Mouse (Mus musculus) CH12.LX (cell line): ENCODE measurements around the gene Fnbp1.
A peak's percentile ranks its signal among the peaks of the same experiment; 100 is the strongest.

ENCODE experiments used
- CHD2 ChIP-seq: IDR thresholded peaks from 2 replicates; pipeline ENCODE4 v1.6.1; 2011; ENCODE audit warnings: low read length, improper control_type of control experiment
- CTCF ChIP-seq, 2 experiments: IDR thresholded peaks in 1 of 2; conservative IDR thresholded peaks in 1 of 2; 2 replicates each; pipeline ENCODE4 v1.5.1; 2011 to 2012; ENCODE audit warnings: low read depth in 2 of 2, low read length in 2 of 2, improper control_type of control experiment in 1 of 2, inconsistent platforms in 1 of 2, mild to moderate bottlenecking in 1 of 2, moderate library complexity in 1 of 2
- EP300 ChIP-seq: IDR thresholded peaks from 2 replicates; pipeline ENCODE4 v1.6.1; 2011; ENCODE audit warnings: low read length, improper control_type of control experiment
- POLR2A ChIP-seq: IDR thresholded peaks from 2 replicates; pipeline ENCODE4 v1.6.1; 2011; ENCODE audit warnings: low read depth, mild to moderate bottlenecking, improper control_type of control experiment, low read length
- TBP ChIP-seq: conservative IDR thresholded peaks from 2 replicates; pipeline ENCODE4 v1.6.1; 2011; ENCODE audit warnings: low read depth, low read length, improper control_type of control experiment
- TCF12 ChIP-seq: IDR thresholded peaks from 2 replicates; pipeline ENCODE4 v1.6.1; 2014; ENCODE audit warnings: low read depth, mild to moderate bottlenecking, inconsistent platforms, low read length, improper control_type of control experiment
- ZNF384 ChIP-seq: IDR thresholded peaks from 2 replicates; pipeline ENCODE4 v1.6.1; 2012; ENCODE audit warnings: low read depth, low read length, improper control_type of control experiment, inconsistent platforms

- TF ChIP-seq CHD2 (no peak), TCF12 (0 out of 2 replicates have a peak, but pooled peaks have one; percentile 46), EP300 (peak; percentile 44), CTCF (conservative IDR thresholded peaks at IDR 0.05 in 1 of 2, IDR thresholded peaks at IDR 0.05 in 1 of 2; ENCODE audit: low read depth in 2 of 2, low read length in 2 of 2) (no peak), TBP (no peak), POLR2A (no peak), ZNF384 (no peak)
These were observed 23.1 kb upstream of the Fnbp1 start for GRCm38 (mm10) chr2:31164841-31165455.
